Mouse (Mus musculus) layer of hippocampus, postnatal 25 days (tissue): ENCODE measurements around the gene Retreg2. TPM values are rescaled to one million over a fixed set of nuclear protein-coding genes. Genes with fewer than 3 reads are reported as not detected.

Experiments
- DNase-seq, 2 experiments: peaks; one replicate each; pipeline ENCODE4 v3.0.0; 2022; ENCODE audit warnings: mixed read lengths in 2 of 2, low spot score in 1 of 2; ENCODE audit errors: extremely low spot score in 1 of 2
- total RNA-seq, 2 experiments: library from RNA; stranded (reverse); gene quantifications; 2 replicates each; pipeline ENCODE4 v1.2.3; 2021

The Retreg2 gene
- total RNA-seq, 2 experiments from 2014 or later: 172 to 177 TPM

- no peak for DNase-seq
Observed at GRCm38 (mm10) chr1:75168093-75168471, 25.5 kb downstream of the Retreg2 start.

- DNase-seq: peak; percentile 90 to 95
Observed at GRCm38 (mm10) chr1:75168472-75169464, 26.2 kb downstream of the Retreg2 start, which contains the start of gene Zfand2b. Gene Zfand2b, plus strand, starts transcription at chr1:75168646.

GRCm38 (mm10) chr1:75179334-75180104 is 36.9 kb downstream of the Retreg2 start:
- DNase-seq: peak; percentile 36 to 41

GRCm38 (mm10) chr1:75180105-75180590 is 37.6 kb downstream of the Retreg2 start, which contains the start of gene Abcb6:
Gene Abcb6, minus strand, starts transcription at chr1:75180392.
- DNase-seq: peak; percentile 71 to 76

- DNase-seq: no peak
Observed at GRCm38 (mm10) chr1:75180741-75181140, 38.2 kb downstream of the Retreg2 start.

GRCm38 (mm10) chr1:75181377-75181870 is 38.8 kb downstream of the Retreg2 start:
- DNase-seq: no peak

GRCm38 (mm10) chr1:75182160-75182559 is 39.6 kb downstream of the Retreg2 start:
- DNase-seq: no peak

- DNase-seq: no peak
Observed at GRCm38 (mm10) chr1:75185495-75185894, 42.9 kb downstream of the Retreg2 start.

- no peak for DNase-seq
Observed at GRCm38 (mm10) chr1:75187126-75187525, 44.5 kb downstream of the Retreg2 start.

GRCm38 (mm10) chr1:75187914-75188483 is 45.4 kb downstream of the Retreg2 start:
- no peak for DNase-seq

- no peak for DNase-seq
Observed at GRCm38 (mm10) chr1:75190577-75190976, 48.0 kb downstream of the Retreg2 start.

- DNase-seq: no peak
Observed at GRCm38 (mm10) chr1:75191258-75191621, 48.7 kb downstream of the Retreg2 start.

- peak; percentile 73 to 77 for DNase-seq
Observed at GRCm38 (mm10) chr1:75191622-75192402, 49.2 kb downstream of the Retreg2 start, which contains the start of the genes Ankzf1 and Atg9a. Gene Ankzf1, plus strand, starts transcription at chr1:75192151. Gene Atg9a, minus strand, starts transcription at chr1:75192196.

- DNase-seq: no peak
Observed at GRCm38 (mm10) chr1:75192452-75192851, 49.9 kb downstream of the Retreg2 start.

Other genes with a start within 250 kb of the Retreg2 start
- under 1 TPM in 1 of 2 experiments, not detected in 1; 0.39 TPM for gene Cryba2, start 249.6 kb upstream of the Retreg2 start, total RNA-seq
- gene Cfap65, start 207.2 kb upstream of the Retreg2 start, total RNA-seq: 1 to 10 TPM; 1.2 to 2.3 TPM
- gene Ihh, start 191.1 kb upstream of the Retreg2 start, total RNA-seq: under 1 TPM; 0.10 to 0.38 TPM
- 1 to 10 TPM; 2.7 to 3.2 TPM for gene Nhej1, start 17.6 kb upstream of the Retreg2 start, total RNA-seq
- gene Slc23a3, start 8.9 kb upstream of the Retreg2 start, total RNA-seq: under 1 TPM; 0.30 to 0.35 TPM
- 10 to 100 TPM; 26.6 to 38.6 TPM for gene Cnppd1, start 67 bp upstream of the Retreg2 start, total RNA-seq
- 10 to 100 TPM; 33.8 to 34.5 TPM for gene Zfand2b, start 25.9 kb downstream of the Retreg2 start, total RNA-seq
- gene Abcb6, start 37.6 kb downstream of the Retreg2 start, total RNA-seq: 10 to 100 TPM; 25.2 to 28.0 TPM
- 10 to 100 TPM; 19.4 to 24.0 TPM for gene Ankzf1, start 49.4 kb downstream of the Retreg2 start, total RNA-seq
- gene Atg9a, start 49.4 kb downstream of the Retreg2 start, total RNA-seq: 100 to 1,000 TPM; 119 to 121 TPM
- gene Glb1l, start 68.0 kb downstream of the Retreg2 start, total RNA-seq: 10 to 100 TPM; 12.6 to 14.4 TPM
- 10 to 100 TPM; 88.3 to 92.4 TPM for gene Stk16, start 68.1 kb downstream of the Retreg2 start, total RNA-seq
- gene Tuba4a, start 77.1 kb downstream of the Retreg2 start, total RNA-seq: 100 to 1,000 TPM; 560 to 573 TPM
- not detected for gene A630095N17Rik, start 89.3 kb downstream of the Retreg2 start, total RNA-seq
- 10 to 100 TPM; 72.6 to 78.9 TPM for gene Dnajb2, start 93.6 kb downstream of the Retreg2 start, total RNA-seq
- 100 to 1,000 TPM; 369 to 386 TPM for gene Ptprn, start 121.7 kb downstream of the Retreg2 start, total RNA-seq
- 100 to 1,000 TPM in 1 of 2 experiments, 10 to 100 TPM in 1; 63.7 to 105 TPM for gene Resp18, start 135.6 kb downstream of the Retreg2 start, total RNA-seq
- gene Dnpep, start 175.2 kb downstream of the Retreg2 start, total RNA-seq: 10 to 100 TPM; 43.3 to 49.5 TPM
- gene Des, start 217.6 kb downstream of the Retreg2 start, total RNA-seq: 1 to 10 TPM in 1 of 2 experiments, under 1 TPM in 1; 0.94 to 1.2 TPM
- gene Speg, start 232.5 kb downstream of the Retreg2 start, total RNA-seq: 100 to 1,000 TPM; 154 to 196 TPM